Mouse (Mus musculus): ENCODE results near the gene Dpf1. TPM values are rescaled to one million over a fixed set of nuclear protein-coding genes. Genes with fewer than 3 reads are reported as not detected.
A peak's percentile ranks its signal among the peaks of the same experiment; 100 is the strongest.

Dpf1 gene
- total RNA-seq (2021): 1 to 10 TPM; 1.4 to 2.6 TPM
- long read RNA-seq, experiment 1, partial matches to known transcripts: 1 of 1 reads
- long read RNA-seq, experiment 1, other reads (novel, unspliced or antisense): 0 of 1 reads
- long read RNA-seq, experiment 2, partial matches to known transcripts: 1 of 2 reads
- long read RNA-seq, experiment 2, other reads (novel, unspliced or antisense): 1 of 2 reads

GRCm38 (mm10) chr7:29303738-29304462, at the start of gene Dpf1:
Gene Dpf1, plus strand, starts transcription at chr7:29303951.
- DNase-seq: peak; percentile 86

GRCm38 (mm10) chr7:29255875-29256274, 47.9 kb upstream of the Dpf1 start:
- no peak for DNase-seq

- DNase-seq: peak; percentile 61
Measured at GRCm38 (mm10) chr7:29257368-29257767, 46.4 kb upstream of the Dpf1 start.

- no peak for DNase-seq
Measured at GRCm38 (mm10) chr7:29259781-29260730, 43.7 kb upstream of the Dpf1 start.

- no peak for DNase-seq
Measured at GRCm38 (mm10) chr7:29262151-29262550, 41.6 kb upstream of the Dpf1 start.

GRCm38 (mm10) chr7:29263831-29264230, 39.9 kb upstream of the Dpf1 start:
- no peak for DNase-seq

GRCm38 (mm10) chr7:29265636-29266035, 38.1 kb upstream of the Dpf1 start:
- no peak for DNase-seq

- no peak for DNase-seq
Measured at GRCm38 (mm10) chr7:29266931-29267330, 36.8 kb upstream of the Dpf1 start.

- no peak for DNase-seq
Measured at GRCm38 (mm10) chr7:29270445-29270844, 33.3 kb upstream of the Dpf1 start.

GRCm38 (mm10) chr7:29271687-29272465, 31.9 kb upstream of the Dpf1 start:
- DNase-seq: no peak

GRCm38 (mm10) chr7:29276715-29277114, 27.0 kb upstream of the Dpf1 start:
- DNase-seq: no peak

- DNase-seq: no peak
Measured at GRCm38 (mm10) chr7:29277510-29277909, 26.2 kb upstream of the Dpf1 start.

GRCm38 (mm10) chr7:29279261-29279660, 24.5 kb upstream of the Dpf1 start:
- DNase-seq: no peak

- DNase-seq: no peak
Measured at GRCm38 (mm10) chr7:29279924-29280323, 23.8 kb upstream of the Dpf1 start.

GRCm38 (mm10) chr7:29280801-29281200, 22.9 kb upstream of the Dpf1 start:
- no peak for DNase-seq

- peak; percentile 81 for DNase-seq
Measured at GRCm38 (mm10) chr7:29281201-29282073, 22.3 kb upstream of the Dpf1 start, which contains the start of gene Spint2. Gene Spint2, minus strand, starts transcription at chr7:29281912.

- DNase-seq: no peak
Measured at GRCm38 (mm10) chr7:29282074-29282554, 21.6 kb upstream of the Dpf1 start.

GRCm38 (mm10) chr7:29283876-29284275, 19.9 kb upstream of the Dpf1 start:
- no peak for DNase-seq

GRCm38 (mm10) chr7:29284523-29284922, 19.2 kb upstream of the Dpf1 start:
- no peak for DNase-seq

- no peak for DNase-seq
Measured at GRCm38 (mm10) chr7:29287481-29287880, 16.3 kb upstream of the Dpf1 start.

GRCm38 (mm10) chr7:29288079-29288478, 15.7 kb upstream of the Dpf1 start:
- DNase-seq: no peak

Data from adrenal gland, postnatal 10 days (tissue).